Mouse (Mus musculus) midbrain, embryonic 11.5 days (tissue): ENCODE measurements at regions not wholly inside any gene's neighbourhood (a gene's known extent, or its start where the extent isn't known, plus 50 kb on each side); places are given as distances from the start of the nearest gene placed in this dataset.

ENCODE experiments used
- ATAC-seq: fragments of 200-750 bp; cut with Nextera tagmentation; 2 replicates; pipeline ENCODE4 v1.8.0; 2017; ENCODE audit warnings: moderate TSS enrichment, moderate library complexity; ENCODE audit not compliant: low FRiP score
- DNase-seq: peaks from one replicate; pipeline ENCODE4 v3.0.0; 2015; ENCODE audit warnings: low spot score; ENCODE audit errors: missing footprints
- H3K27ac ChIP-seq: fragments of 300-500 bp; sonication (generic); 2 replicates; pipeline ENCODE4 v1.5.1; 2014; ENCODE audit warnings: low read depth, low read length
- H3K27me3 ChIP-seq: fragments of 300-500 bp; sonication (generic); 2 replicates; pipeline ENCODE4 v1.6.1; 2014; ENCODE audit warnings: mild to moderate bottlenecking, low read length, moderate library complexity, mixed read lengths; ENCODE audit not compliant: control insufficient read depth, insufficient read depth
- H3K36me3 ChIP-seq: fragments of 300-500 bp; sonication (generic); 2 replicates; pipeline ENCODE4 v1.6.1; 2014; ENCODE audit warnings: mild to moderate bottlenecking, low read length, moderate library complexity, mixed read lengths; ENCODE audit not compliant: control insufficient read depth, insufficient read depth
- H3K4me1 ChIP-seq: fragments of 300-500 bp; sonication (generic); 2 replicates; pipeline ENCODE4 v1.6.1; 2014; ENCODE audit warnings: low read length; ENCODE audit not compliant: control insufficient read depth, insufficient read depth
- H3K4me2 ChIP-seq: fragments of 300-500 bp; sonication (generic); 2 replicates; pipeline ENCODE4 v1.6.1; 2014; ENCODE audit warnings: mild to moderate bottlenecking, moderate library complexity
- H3K4me3 ChIP-seq: fragments of 300-500 bp; sonication (generic); 2 replicates; pipeline ENCODE4 v1.5.1; 2014; ENCODE audit warnings: low read depth, low read length
- H3K9ac ChIP-seq: fragments of 300-500 bp; sonication (generic); 2 replicates; pipeline ENCODE4 v1.6.1; 2014; ENCODE audit warnings: low read length
- H3K9me3 ChIP-seq: fragments of 300-500 bp; sonication (generic); 2 replicates; pipeline ENCODE4 v1.6.1; 2016; ENCODE audit warnings: low read length; ENCODE audit not compliant: control insufficient read depth
- WGBS: fragments of 180-500 bp; shearing (Covaris S2); extraction: QIAGEN DNeasy Blood & Tissue Kit; methylation state at CpG from one replicate; pipeline ENCODE4 v1.1.7; 2014; 5-methylcytosine and 5-hydroxymethylcytosine counted together

DNA sequence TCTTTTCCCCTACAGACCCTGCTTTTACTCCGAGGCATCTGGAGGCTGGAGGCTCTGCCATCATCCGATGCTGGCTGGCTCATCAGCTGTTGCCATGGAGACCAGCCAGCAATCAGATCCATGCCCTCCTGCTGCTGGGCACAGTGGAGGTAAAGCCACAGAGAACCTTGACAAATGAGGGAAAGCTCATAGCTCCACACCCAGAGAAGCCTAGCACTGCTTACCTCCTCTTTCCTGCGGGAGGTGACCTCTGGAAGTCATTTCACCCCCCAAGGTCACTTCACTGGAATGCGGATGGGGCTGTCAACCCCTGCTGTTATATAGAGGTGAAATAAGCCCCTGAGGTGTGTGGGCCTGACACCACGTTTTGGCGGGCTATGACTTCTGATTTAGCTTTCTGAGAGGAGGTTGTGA lies 55.9 kb upstream of the Tnrc6c start:
- no peak overlapping the region for H3K9ac ChIP-seq
- H3K9me3 ChIP-seq = no peaks in the 10 kb centered on the region
- H3K4me1 ChIP-seq = peaks cover 32% of the 10 kb centered on the region
- peaks cover 26% of the 10 kb centered on the region for H3K27me3 ChIP-seq
- H3K27ac ChIP-seq = no peak overlapping the region
- no peaks in the 10 kb centered on the region for H3K36me3 ChIP-seq
- no peak overlapping the region for H3K4me3 ChIP-seq
- DNase-seq = peak; percentile 91
- 1% methylated on average over 6 of the region's 6 CpGs for WGBS
- ATAC-seq = peak; percentile 46; the same call in 1 of the 2 replicates
- no peak overlapping the region for H3K4me2 ChIP-seq

DNA sequence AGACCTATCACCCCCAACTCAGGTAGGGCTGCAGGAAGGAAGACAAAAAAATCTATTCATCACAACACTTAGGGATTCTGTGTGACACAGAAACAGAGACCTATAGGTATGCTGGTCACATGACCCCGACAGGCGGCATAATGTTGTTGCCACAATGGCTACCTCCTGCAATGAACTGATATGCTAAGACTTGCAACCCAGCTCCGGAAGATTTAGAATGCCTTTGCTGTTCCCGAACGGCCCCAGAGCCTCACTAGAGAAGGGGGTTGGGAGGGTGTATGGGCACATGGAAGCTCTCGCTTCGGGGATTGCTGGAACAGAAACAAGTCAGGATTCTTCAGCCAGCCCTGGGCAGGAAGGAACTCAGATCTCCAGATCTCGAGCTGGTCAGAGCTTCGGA lies 55.5 kb upstream of the Tnrc6c start:
- Histone ChIP-seq H3K27me3 (peaks cover 26% of the 10 kb centered on the region), H3K4me1 (peaks cover 32% of the 10 kb centered on the region), H3K4me3 (peak overlapping the region; percentile 1; the same call in 1 of the 2 replicates), H3K36me3 (no peaks in the 10 kb centered on the region), H3K27ac (no peak overlapping the region), H3K9ac (no peak overlapping the region), H3K4me2 (peak overlapping the region; percentile 22), H3K9me3 (no peaks in the 10 kb centered on the region)
- 3% methylated on average over 9 of the region's 9 CpGs for WGBS
- DNase-seq (no peak), ATAC-seq (no peak)

DNA sequence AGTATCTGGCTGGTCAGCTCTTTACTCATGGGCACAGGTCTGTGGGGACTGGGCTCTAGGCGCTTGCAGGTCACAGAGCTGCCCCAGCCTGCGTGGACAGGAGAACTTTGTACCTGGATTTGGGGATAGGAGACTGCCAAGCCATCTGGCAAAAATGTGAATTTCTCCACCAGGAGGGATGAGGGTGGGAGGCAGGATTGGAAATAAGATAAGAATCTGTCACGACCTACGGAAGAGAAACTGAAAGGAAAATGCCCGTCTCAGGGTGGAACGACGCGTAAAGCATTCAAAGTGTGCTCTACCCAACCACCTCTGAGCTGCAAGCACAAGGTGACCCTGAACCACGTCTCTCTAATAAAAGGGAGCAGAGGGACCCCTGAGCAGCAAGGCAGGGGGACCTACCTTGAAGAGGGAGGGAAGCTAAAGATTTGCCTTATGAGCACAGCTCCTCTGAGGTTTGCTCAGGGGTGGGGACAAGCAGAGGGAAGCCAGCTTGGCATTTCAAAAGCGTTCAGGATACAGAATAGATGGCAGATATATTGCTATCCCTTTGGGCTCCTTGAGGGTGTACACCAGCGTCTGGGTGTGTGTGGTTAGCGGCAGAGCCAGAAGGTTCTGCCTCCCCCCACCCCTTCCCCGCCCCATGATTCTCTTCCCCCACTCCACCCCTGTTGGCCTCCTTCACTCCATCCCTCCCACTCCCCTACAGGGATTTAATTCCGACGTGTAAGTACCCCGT lies 54.9 kb upstream of the Tnrc6c start:
- no peaks in the 10 kb centered on the region for H3K36me3 ChIP-seq
- H3K4me1 ChIP-seq = peaks cover 32% of the 10 kb centered on the region
- ATAC-seq (no peak), DNase-seq (peak; percentile 90)
- 10% methylated on average over 16 of the region's 16 CpGs for WGBS
- H3K4me3 ChIP-seq = peak overlapping the region; percentile 1; the same call in 1 of the 2 replicates
- no peaks in the 10 kb centered on the region for H3K9me3 ChIP-seq
- H3K9ac ChIP-seq = no peak overlapping the region
- H3K27me3 ChIP-seq = peaks cover 26% of the 10 kb centered on the region
- peak overlapping the region; percentile 22 for H3K4me2 ChIP-seq
- H3K27ac ChIP-seq = no peak overlapping the region

DNA sequence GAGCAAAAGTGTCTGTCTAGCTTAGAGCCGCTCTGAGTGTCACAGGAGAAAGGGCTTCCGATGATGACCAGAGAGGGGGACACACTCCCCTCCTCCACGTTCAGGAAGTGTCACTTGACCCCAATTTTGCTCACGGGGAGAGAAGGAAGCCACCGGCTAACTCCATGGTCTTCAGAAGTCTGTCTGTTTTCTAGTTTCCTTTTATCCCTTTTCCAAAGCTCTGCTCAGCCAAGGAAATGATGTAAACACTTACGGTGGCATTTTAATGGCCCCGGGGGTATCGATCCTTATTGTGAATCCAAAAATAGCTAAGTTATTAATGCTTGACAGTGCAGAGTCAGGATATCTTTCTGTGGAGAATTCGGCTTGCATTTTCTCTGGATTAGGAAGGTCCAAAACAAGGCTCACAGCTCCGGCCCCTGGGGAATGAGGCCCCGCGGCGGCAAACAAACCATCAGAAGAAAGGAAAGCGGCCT lies 54.3 kb upstream of the Tnrc6c start:
- 13% methylated on average over 14 of the region's 14 CpGs for WGBS
- H3K27me3 ChIP-seq = peaks cover 26% of the 10 kb centered on the region
- no peak overlapping the region for H3K27ac ChIP-seq
- no peaks in the 10 kb centered on the region for H3K36me3 ChIP-seq
- no peak overlapping the region for H3K4me3 ChIP-seq
- H3K4me2 ChIP-seq = peak overlapping the region; percentile 18; the same call in 1 of the 2 replicates
- peaks cover 32% of the 10 kb centered on the region for H3K4me1 ChIP-seq
- no peak overlapping the region for H3K9ac ChIP-seq
- peak; percentile 89 for DNase-seq
- ATAC-seq = no peak
- H3K9me3 ChIP-seq = no peaks in the 10 kb centered on the region

DNA sequence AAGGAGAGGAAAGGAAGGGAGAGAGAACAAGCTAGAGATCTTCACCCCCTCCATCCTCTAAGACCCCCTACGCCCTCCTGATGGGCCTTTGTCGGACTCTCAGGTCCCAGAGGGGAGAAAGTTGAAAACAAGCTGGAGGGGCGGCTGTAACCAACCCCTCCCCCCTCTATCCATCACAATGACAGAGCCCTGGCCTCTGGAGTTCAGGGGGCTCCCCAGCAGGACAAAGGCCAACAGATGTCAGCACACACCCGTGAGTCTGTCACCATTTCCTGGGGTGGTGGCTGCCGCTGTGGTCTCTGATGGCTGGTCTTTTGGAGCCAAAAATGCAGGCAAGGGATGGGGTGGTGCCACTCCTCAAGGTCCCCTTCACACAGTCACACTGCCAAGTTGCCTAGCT lies 52.9 kb upstream of the Tnrc6c start:
- WGBS = 17% methylated on average over 5 of the region's 5 CpGs
- ATAC-seq (no peak), DNase-seq (no peak)
- Histone ChIP-seq H3K9me3 (no peaks in the 10 kb centered on the region), H3K27me3 (peaks cover 25% of the 10 kb centered on the region), H3K4me2 (no peak overlapping the region), H3K4me1 (peaks cover 36% of the 10 kb centered on the region), H3K4me3 (no peak overlapping the region), H3K27ac (no peak overlapping the region), H3K36me3 (no peaks in the 10 kb centered on the region), H3K9ac (no peak overlapping the region)

DNA sequence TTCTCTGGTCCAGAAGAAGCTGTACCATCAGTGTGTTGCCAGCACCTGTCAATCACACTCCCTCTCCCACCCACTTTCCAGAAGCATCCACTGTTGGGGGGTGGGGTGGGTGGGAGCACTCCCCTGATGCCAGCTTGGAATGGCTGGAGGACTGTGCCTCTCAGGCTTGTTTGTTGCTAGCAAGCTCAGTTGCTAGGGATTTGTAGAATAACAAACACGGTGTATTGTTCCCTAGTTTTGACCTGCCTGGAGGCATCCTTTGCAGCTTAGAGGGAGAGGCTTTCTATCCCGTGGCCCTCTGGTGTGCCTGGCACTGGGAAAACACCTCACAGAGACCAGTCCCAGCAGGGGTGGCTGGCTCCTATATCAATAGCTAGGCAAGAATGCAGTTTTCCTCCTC lies 50.1 kb upstream of the Tnrc6c start:
- Histone ChIP-seq H3K27me3 (peaks cover 7% of the 10 kb centered on the region; the same call in 1 of the 2 replicates), H3K27ac (no peak overlapping the region), H3K9me3 (no peaks in the 10 kb centered on the region), H3K4me3 (no peak overlapping the region), H3K36me3 (no peaks in the 10 kb centered on the region), H3K9ac (no peak overlapping the region), H3K4me1 (peaks cover 35% of the 10 kb centered on the region), H3K4me2 (no peak overlapping the region)
- 5% methylated on average over 2 of the region's 2 CpGs for WGBS
- DNase-seq = no peak
- ATAC-seq = no peak
